Mouse (Mus musculus) forebrain, embryonic 16.5 days (tissue): ENCODE data around the gene Cdca7l. TPM values are rescaled to one million over a fixed set of nuclear protein-coding genes. Genes with fewer than 3 reads are reported as not detected.
"Not testable (repeated sequence)": the region's sequence is repeated elsewhere in the genome, so short reads cannot be mapped to it uniquely, and the experiment has no call there.

Experiments used
- ATAC-seq: fragments of 200-750 bp; cut with Nextera tagmentation; 2 replicates; pipeline ENCODE4 v1.8.0; 2017; ENCODE audit warnings: mild to moderate bottlenecking, moderate library complexity
- H3K27ac ChIP-seq: fragments of 300-500 bp; sonication (generic); 2 replicates; pipeline ENCODE4 v1.5.1; 2014; ENCODE audit warnings: low read length, control low read depth
- H3K27me3 ChIP-seq: fragments of 300-500 bp; sonication (generic); replicated peaks from 2 replicates; pipeline ENCODE4 v1.6.1; 2014; ENCODE audit warnings: low read length; ENCODE audit not compliant: control insufficient read depth, insufficient read depth
- H3K36me3 ChIP-seq: fragments of 300-500 bp; sonication (generic); 2 replicates; pipeline ENCODE4 v1.6.1; 2014; ENCODE audit not compliant: control insufficient read depth, insufficient read depth
- H3K4me1 ChIP-seq: fragments of 300-500 bp; sonication (generic); replicated peaks from 2 replicates; pipeline ENCODE4 v1.6.1; 2014; ENCODE audit warnings: low read length; ENCODE audit not compliant: control insufficient read depth, insufficient read depth
- H3K4me2 ChIP-seq: fragments of 300-500 bp; sonication (generic); 2 replicates; pipeline ENCODE4 v1.6.1; 2014; ENCODE audit warnings: mild to moderate bottlenecking, low read length, control low read depth
- H3K4me3 ChIP-seq: fragments of 300-500 bp; sonication (generic); replicated peaks from 2 replicates; pipeline ENCODE4 v1.5.1; 2014; ENCODE audit warnings: mild to moderate bottlenecking, low read length, control low read depth
- H3K9ac ChIP-seq: fragments of 300-500 bp; sonication (generic); replicated peaks from 2 replicates; pipeline ENCODE4 v1.6.1; 2014; ENCODE audit warnings: low read depth, low read length, control low read depth
- H3K9me3 ChIP-seq: fragments of 300-500 bp; sonication (generic); 2 replicates; pipeline ENCODE4 v1.6.1; 2016; ENCODE audit warnings: low read length; ENCODE audit not compliant: control insufficient read depth
- WGBS: fragments of 180-500 bp; shearing (Covaris S2); extraction: QIAGEN DNeasy Blood & Tissue Kit; methylation state at CpG from one replicate; pipeline ENCODE4 v1.1.7; 2014; 5-methylcytosine and 5-hydroxymethylcytosine counted together
- polyA plus RNA-seq: library from polyadenylated mRNA; unstranded; fragments of >200 nt; fragmentation: Nextera tagmentation; extraction: Ambion mirVana; gene quantifications from 2 replicates; pipeline ENCODE4 v1.2.1, GENCODE M21; 2015

Cdca7l gene
- polyA plus RNA-seq: 9.0 and 9.6 TPM in 2 replicates

DNA sequence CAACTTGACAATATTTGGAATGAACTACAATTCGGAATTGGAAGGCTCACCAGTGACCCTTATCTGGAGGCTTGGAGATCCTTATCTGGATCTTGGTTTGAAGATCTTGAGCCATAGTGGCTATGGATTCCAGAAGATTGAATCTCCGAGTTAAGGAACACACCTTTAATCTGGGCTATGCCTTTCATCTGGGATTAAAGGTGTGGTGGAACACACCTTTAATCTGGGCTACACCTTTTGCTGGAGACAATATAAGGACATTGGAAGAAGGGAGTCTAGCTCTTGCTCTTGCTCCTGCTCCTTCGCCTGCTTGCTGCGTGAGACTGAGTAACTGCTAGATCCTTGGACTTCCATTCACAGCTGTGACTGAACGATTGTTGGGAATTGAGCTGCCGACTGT, at the start of gene Cdca7l:
TSS of gene Cdca7l (plus strand) at position 301 of the 400 bp plus-strand sequence.
- not testable (repeated sequence) for H3K9ac ChIP-seq, H3K27ac ChIP-seq, H3K36me3 ChIP-seq, H3K4me2 ChIP-seq, ATAC-seq, H3K9me3 ChIP-seq, H3K4me3 ChIP-seq
- Histone ChIP-seq H3K4me1 (peaks cover 30% of the 10 kb centered on the region), H3K27me3 (peaks cover 18% of the 10 kb centered on the region; the same call in 1 of the 2 replicates)
- no CpG with 5 or more reads among the region's 6 CpGs for WGBS

DNA sequence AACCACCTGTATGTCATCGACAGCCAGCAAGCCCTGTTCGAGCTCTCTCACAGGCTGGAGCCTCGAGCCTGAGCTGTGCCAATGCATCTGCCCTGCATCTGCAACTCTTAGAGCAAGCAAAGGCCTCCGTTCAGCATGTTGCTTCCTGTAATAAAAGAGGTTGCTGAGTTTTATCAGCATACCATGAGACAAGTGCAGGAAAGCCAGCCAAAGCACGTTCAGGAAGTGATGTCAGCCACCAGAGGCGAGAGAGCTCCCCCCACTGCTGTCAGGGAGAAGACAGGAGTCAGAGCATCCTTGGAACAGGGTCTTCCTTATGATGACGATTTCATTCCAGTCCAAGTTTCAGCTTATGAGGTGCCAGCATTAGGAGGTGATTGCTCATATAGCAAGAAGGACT, 48.1 kb upstream of the Cdca7l start:
- H3K36me3 ChIP-seq: 0 out of 2 replicates have a peak, but pooled peaks cover 6% of the 10 kb centered on the region
- H3K4me1 ChIP-seq: peaks cover 12% of the 10 kb centered on the region
- no peak overlapping the region for H3K4me3 ChIP-seq
- H3K27ac ChIP-seq: no peak overlapping the region
- no peaks in the 10 kb centered on the region for H3K27me3 ChIP-seq
- no peak overlapping the region for H3K4me2 ChIP-seq
- no peaks in the 10 kb centered on the region for H3K9me3 ChIP-seq
- 68% methylated on average over 7 of the region's 7 CpGs for WGBS
- no peak for ATAC-seq
- H3K9ac ChIP-seq: no peak overlapping the region

DNA sequence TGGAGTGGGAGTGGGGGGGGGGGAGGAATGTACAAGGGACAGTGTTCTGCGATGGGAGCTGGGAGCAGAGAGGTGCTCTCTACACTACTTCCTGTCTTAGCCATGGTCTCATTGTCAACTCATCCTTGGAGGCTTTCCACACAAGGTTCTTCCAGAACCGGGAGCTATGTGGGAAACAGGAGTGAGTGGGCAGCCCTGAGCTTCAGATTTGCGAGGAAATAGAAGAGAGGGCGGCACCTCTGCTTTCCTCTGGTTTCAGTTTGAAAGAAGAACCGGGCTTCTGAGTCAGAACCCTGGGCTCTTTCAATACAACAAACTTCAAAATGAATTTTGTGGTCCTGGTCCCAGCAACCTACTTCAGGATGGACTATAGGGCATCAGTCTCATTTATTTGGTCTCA, 43.7 kb upstream of the Cdca7l start:
- H3K9me3 ChIP-seq: no peaks in the 10 kb centered on the region
- ATAC-seq: no peak
- H3K4me1 ChIP-seq: peaks cover 6% of the 10 kb centered on the region
- H3K27me3 ChIP-seq: no peaks in the 10 kb centered on the region
- no peak overlapping the region for H3K4me3 ChIP-seq
- no peak overlapping the region for H3K9ac ChIP-seq
- WGBS: 92% methylated on average over 5 of the region's 5 CpGs
- H3K36me3 ChIP-seq: 0 out of 2 replicates have a peak, but pooled peaks cover 6% of the 10 kb centered on the region
- H3K27ac ChIP-seq: no peak overlapping the region
- no peak overlapping the region for H3K4me2 ChIP-seq

DNA sequence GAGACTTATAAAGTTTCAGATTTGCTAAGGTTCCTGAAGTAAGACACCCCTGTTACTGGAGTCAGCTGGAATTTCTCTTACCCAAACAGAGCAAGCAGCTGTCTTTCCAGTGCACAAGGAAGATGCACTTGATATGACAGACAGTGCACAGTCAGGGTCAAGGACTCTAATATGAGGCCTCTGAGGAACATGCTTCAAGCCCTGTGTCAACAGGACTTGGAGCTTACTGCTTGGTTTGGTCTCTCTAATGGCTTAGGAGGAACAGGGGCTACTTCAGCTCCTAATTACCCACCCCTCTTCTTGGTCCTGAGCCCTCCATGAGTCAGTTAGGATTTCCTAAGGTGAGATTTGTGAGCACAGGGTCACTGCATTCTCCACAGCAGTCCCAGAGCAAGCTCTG, 43.2 kb upstream of the Cdca7l start:
- Histone ChIP-seq H3K9ac (no peak overlapping the region), H3K4me3 (no peak overlapping the region), H3K4me1 (peaks cover 6% of the 10 kb centered on the region), H3K36me3 (0 out of 2 replicates have a peak, but pooled peaks cover 6% of the 10 kb centered on the region), H3K9me3 (no peaks in the 10 kb centered on the region), H3K4me2 (no peak overlapping the region), H3K27ac (no peak overlapping the region), H3K27me3 (no peaks in the 10 kb centered on the region)
- ATAC-seq: no peak

DNA sequence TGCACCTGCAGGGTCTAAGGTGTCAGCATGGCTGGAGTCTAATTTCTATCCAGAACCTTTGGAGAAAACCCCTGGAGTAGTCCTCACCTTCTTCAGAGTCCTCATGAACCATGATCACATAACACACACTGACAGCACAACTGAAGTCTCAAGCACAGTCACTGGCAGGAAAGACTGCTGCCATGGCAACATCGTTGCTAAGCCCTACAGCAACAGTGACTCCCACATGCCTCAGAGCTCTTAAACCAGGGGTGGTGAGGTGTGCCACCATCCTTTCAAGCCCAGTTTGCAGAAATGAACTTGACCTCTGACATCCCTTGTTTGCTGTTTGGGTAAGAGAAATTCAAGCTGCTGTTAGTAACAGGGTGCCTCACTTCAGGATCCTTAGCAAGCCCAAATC, 42.4 kb upstream of the Cdca7l start:
- no peaks in the 10 kb centered on the region for H3K9me3 ChIP-seq
- 0 out of 2 replicates have a peak, but pooled peaks cover 4% of the 10 kb centered on the region for H3K36me3 ChIP-seq
- H3K27ac ChIP-seq: no peak overlapping the region
- peaks cover 6% of the 10 kb centered on the region for H3K4me1 ChIP-seq
- WGBS: 21% methylated on average over 1 of the region's 1 CpGs
- no peak overlapping the region for H3K9ac ChIP-seq
- ATAC-seq: peak; percentile 77
- H3K27me3 ChIP-seq: no peaks in the 10 kb centered on the region
- H3K4me3 ChIP-seq: no peak overlapping the region
- H3K4me2 ChIP-seq: no peak overlapping the region

DNA sequence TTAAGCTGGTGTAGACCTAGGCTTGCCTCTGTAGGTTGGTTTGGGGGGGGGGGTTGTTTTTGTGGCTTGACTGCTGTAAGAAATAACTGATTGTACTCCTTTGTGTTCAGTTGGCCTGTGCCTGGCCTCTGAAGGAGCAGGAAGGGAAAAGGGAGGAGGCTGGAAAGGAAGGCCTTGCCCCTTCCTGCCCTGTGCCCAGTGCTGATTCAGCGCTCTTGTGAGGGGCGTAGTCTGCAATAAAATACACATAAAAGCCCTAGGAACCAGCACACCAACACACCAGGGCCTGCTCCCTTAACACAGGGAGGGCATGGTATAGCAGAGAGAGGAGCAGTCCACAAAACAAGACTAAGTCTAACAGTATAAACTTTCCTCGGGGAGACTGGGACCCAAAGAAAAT, 40.8 kb upstream of the Cdca7l start:
- 86% methylated on average over 3 of the region's 3 CpGs for WGBS
- H3K4me2 ChIP-seq: no peak overlapping the region
- no peaks in the 10 kb centered on the region for H3K9me3 ChIP-seq
- no peak overlapping the region for H3K27ac ChIP-seq
- no peaks in the 10 kb centered on the region for H3K27me3 ChIP-seq
- no peak overlapping the region for H3K9ac ChIP-seq
- no peaks in the 10 kb centered on the region for H3K36me3 ChIP-seq
- H3K4me1 ChIP-seq: peaks cover 6% of the 10 kb centered on the region
- ATAC-seq: no peak
- H3K4me3 ChIP-seq: no peak overlapping the region

DNA sequence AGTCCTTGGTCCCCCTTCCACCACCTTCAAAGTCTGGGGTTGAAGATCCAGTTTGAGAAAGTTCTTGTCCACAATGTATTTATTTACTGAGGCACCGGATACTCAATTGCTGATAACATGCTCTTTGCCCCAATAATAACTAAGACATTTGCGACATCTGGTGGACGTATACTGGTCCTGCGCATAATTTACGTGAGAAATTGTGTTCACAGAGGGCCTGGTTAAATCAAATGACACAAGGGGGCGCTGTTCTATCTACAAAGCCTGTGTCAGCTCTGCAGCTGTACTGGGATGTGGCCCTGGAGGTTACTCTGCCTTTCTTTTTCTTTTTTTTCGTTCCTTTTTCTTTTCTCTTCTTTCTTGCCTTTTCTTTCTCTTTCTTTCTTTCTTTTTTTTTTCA, 39.2 kb upstream of the Cdca7l start:
- Histone ChIP-seq H3K27me3 (no peaks in the 10 kb centered on the region), H3K9ac (no peak overlapping the region), H3K36me3 (no peaks in the 10 kb centered on the region), H3K4me1 (peaks cover 6% of the 10 kb centered on the region), H3K9me3 (no peaks in the 10 kb centered on the region), H3K4me3 (no peak overlapping the region), H3K27ac (no peak overlapping the region), H3K4me2 (no peak overlapping the region)
- 10% methylated on average over 7 of the region's 7 CpGs for WGBS
- ATAC-seq: peak; percentile 57

DNA sequence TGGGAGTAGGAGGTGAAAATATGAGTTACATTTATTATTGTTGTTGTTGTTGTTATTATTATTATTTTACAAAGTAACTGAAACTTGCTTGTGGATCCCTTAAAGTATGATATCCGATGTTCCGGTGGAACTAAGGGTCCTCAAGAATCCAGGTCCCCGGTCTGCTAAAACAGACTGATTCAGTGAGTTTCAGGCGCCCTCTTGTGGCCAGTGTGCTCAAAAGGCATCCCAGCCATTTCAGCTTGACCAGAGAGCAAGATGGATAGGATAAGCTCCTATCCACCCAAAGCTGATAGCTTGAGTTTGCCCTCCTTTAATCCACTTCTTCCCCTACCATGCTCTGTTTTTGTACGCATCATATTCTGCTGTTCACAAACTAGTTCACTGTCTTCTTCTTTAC, 35.0 kb upstream of the Cdca7l start:
- Histone ChIP-seq H3K27ac (no peak overlapping the region), H3K9me3 (no peaks in the 10 kb centered on the region), H3K27me3 (peaks cover 2% of the 10 kb centered on the region; the same call in 1 of the 2 replicates), H3K9ac (no peak overlapping the region), H3K36me3 (no peaks in the 10 kb centered on the region), H3K4me3 (no peak overlapping the region), H3K4me1 (no peaks in the 10 kb centered on the region), H3K4me2 (no peak overlapping the region)
- WGBS: 4% methylated on average over 5 of the region's 5 CpGs
- ATAC-seq: peak; percentile 34; the same call in 1 of the 2 replicates

DNA sequence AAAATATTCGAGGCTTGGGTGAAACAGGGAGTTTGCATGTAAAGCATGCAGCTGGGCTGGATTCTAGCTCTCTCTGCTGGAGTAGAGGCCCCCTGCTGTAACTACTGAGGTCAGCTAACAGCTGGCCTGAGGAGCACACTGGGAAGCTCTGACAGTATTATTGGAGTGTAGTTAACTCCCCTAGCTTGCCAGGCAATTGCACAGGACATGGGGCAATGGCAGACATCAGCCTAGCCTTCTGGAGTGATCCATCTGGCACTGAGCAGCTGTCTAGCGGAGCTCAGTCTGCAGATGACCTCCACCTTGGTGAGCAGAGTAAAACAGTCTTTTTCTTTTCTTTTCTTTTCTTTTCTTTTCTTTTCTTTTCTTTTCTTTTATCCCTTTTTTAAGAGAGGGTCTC, 33.9 kb upstream of the Cdca7l start:
- Histone ChIP-seq H3K27me3 (peaks cover 2% of the 10 kb centered on the region; the same call in 1 of the 2 replicates), H3K4me3 (no peak overlapping the region), H3K4me1 (no peaks in the 10 kb centered on the region), H3K4me2 (no peak overlapping the region), H3K27ac (no peak overlapping the region), H3K9me3 (no peaks in the 10 kb centered on the region), H3K9ac (no peak overlapping the region), H3K36me3 (no peaks in the 10 kb centered on the region)
- no peak for ATAC-seq
- 49% methylated on average over 2 of the region's 2 CpGs for WGBS

DNA sequence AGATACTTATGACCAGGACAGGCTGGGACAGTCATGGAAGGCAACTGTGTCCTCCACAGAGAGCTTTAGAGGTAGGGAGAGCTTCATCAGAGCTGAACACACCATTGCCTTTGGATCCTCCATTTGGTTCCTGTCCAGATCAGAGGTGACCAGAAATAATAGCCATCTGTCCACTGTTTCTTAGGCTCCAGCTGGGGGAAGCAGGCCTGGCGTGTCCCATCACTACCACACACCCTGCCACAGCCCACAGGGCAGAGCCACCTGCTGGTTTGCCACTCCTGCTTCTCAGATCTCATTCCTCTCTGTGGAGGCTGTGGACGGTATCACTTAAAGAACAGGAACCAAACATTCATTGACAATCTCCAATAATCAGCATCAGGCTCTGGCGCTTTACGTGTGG, 32.9 kb upstream of the Cdca7l start:
- no peak overlapping the region for H3K27ac ChIP-seq
- H3K4me2 ChIP-seq: no peak overlapping the region
- ATAC-seq: no peak
- no peaks in the 10 kb centered on the region for H3K4me1 ChIP-seq
- no peak overlapping the region for H3K9ac ChIP-seq
- H3K4me3 ChIP-seq: no peak overlapping the region
- 88% methylated on average over 4 of the region's 4 CpGs for WGBS
- H3K27me3 ChIP-seq: peaks cover 2% of the 10 kb centered on the region; the same call in 1 of the 2 replicates
- no peaks in the 10 kb centered on the region for H3K36me3 ChIP-seq
- no peaks in the 10 kb centered on the region for H3K9me3 ChIP-seq
